Comparison of ENCODE assay signal across 11 mouse cellular contexts in the genomic region with DNA sequence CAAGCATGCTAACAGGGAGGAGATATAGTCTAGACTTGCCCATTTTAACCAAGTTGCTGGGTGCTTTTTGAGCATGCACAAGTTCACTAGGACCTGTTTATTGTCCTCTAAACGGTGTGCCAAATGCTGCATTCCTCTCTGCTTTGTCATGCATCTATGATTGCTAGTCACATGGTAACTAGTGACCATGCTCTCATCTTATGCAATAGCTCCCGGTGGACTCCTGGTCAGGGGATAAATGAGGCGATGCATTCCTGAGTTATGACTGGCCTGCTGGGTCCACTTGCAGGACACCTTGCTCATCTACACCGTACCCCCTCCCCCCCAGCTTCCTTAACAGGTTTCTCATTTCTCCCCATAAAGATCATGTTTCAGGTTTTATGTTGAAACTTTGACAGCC.
DNase-seq lines count a peak whose midpoint lies in the region; ATAC-seq and TF ChIP-seq lines count a peak whose summit lies in the region.
"Had no signal": no experiment of that assay in that cellular context is flagged by ENCODE, and none has a peak within 500 bp of the region (broad histone marks: within the 10 kb centered on the region; RNA-seq: fewer than 3 reads in every experiment).

No protein-coding gene starts in this region.

- H3K36me3 ChIP-seq in heart, postnatal 0 days (replicated peaks; ENCODE audit: control insufficient read depth, insufficient read depth, low read length), result no peaks in the 10 kb centered on the region
- H3K36me3 ChIP-seq in limb, embryonic 13.5 days, result no peaks in the 10 kb centered on the region

- peak; percentile 32 to 83 for DNase-seq in adrenal gland, adult (ENCODE audit: inconsistent age in 2 of 2, low spot score in 1 of 2)
- DNase-seq in adrenal gland, adult 18-20 months (ENCODE audit: low spot score in 2 of 2), result no peak
- DNase-seq in NIH3T3 (ENCODE audit: low read depth), result peak; percentile 88
- DNase-seq in heart, postnatal 0 days (ENCODE audit: low spot score), result peak; percentile 30
- DNase-seq in cerebellum, adult 9-11 months, result no peak
- no peak for DNase-seq in neural tube, embryonic 10.5 days (ENCODE audit: extremely low spot score, low spot score)
- DNase-seq in retina, embryonic 14.5 days (ENCODE audit: low spot score), result no peak

- ATAC-seq in heart, postnatal 0 days (ENCODE audit: insufficient read depth, low read depth), result peak; percentile 58; the same call in 1 of the 2 replicates
- peak; percentile 61; the same call in 1 of the 2 replicates for ATAC-seq in limb, embryonic 13.5 days (ENCODE audit: low FRiP score, low read depth)
- ATAC-seq: hindbrain, embryonic 16.5 days had no signal

- TF ChIP-seq EP300 in heart, postnatal 0 days (IDR thresholded peaks at IDR 0.05; ENCODE audit: low read depth), result no peak

- H3K9me3 ChIP-seq in heart, postnatal 0 days (replicated peaks; ENCODE audit: control insufficient read depth, low read length), result no peaks in the 10 kb centered on the region
- H3K9me3 ChIP-seq in limb, embryonic 13.5 days, result no peaks in the 10 kb centered on the region

- H3K4me3 ChIP-seq in heart, postnatal 0 days (ENCODE audit: low read depth, low read length), result no peak overlapping the region
- H3K4me3 ChIP-seq in limb, embryonic 13.5 days, result no peak overlapping the region
- H3K4me3 ChIP-seq: erythroblast, embryonic 14.5 days had no signal

- 38% methylated on average over 4 of the region's 4 CpGs for WGBS in heart, postnatal 0 days
- WGBS in limb, embryonic 13.5 days, result 17% methylated on average over 4 of the region's 4 CpGs

- peaks cover 4% of the 10 kb centered on the region; the same call in 1 of the 2 replicates for H3K4me1 ChIP-seq in heart, postnatal 0 days (ENCODE audit: control insufficient read depth, insufficient read depth)
- H3K4me1 ChIP-seq in limb, embryonic 13.5 days, result peaks cover 12% of the 10 kb centered on the region

- no peak overlapping the region for H3K4me2 ChIP-seq in heart, postnatal 0 days (ENCODE audit: low read depth, low read length)
- H3K4me2 ChIP-seq in limb, embryonic 13.5 days (replicated peaks), result no peak overlapping the region

- TF ChIP-seq CTCF in heart, postnatal 0 days (IDR thresholded peaks at IDR 0.05; ENCODE audit: low read depth), result no peak

- 0 out of 2 replicates have a peak, but pooled peaks cover 3% of the 10 kb centered on the region for H3K27me3 ChIP-seq in heart, postnatal 0 days (ENCODE audit: control insufficient read depth, insufficient read depth, low read length)
- H3K27me3 ChIP-seq in limb, embryonic 13.5 days, result no peaks in the 10 kb centered on the region

- no peak overlapping the region for H3K9ac ChIP-seq in heart, postnatal 0 days (replicated peaks; ENCODE audit: low read depth, low read length)
- H3K9ac ChIP-seq in limb, embryonic 13.5 days, result no peak overlapping the region

- no peak overlapping the region for H3K27ac ChIP-seq in heart, postnatal 0 days (ENCODE audit: low read depth)
- H3K27ac ChIP-seq in limb, embryonic 13.5 days, result no peak overlapping the region
- H3K27ac ChIP-seq: macrophage had no signal

Comparison
In these comparisons a context has a peak if more than half of its experiments do, and no peak if none do; other contexts are left out.
1. DNase-seq: peak in adrenal gland, adult (2 of 2), NIH3T3 (single experiment) and heart, postnatal 0 days (single experiment); none in adrenal gland, adult 18-20 months (0 of 2), cerebellum, adult 9-11 months (single experiment), neural tube, embryonic 10.5 days (single experiment) and retina, embryonic 14.5 days (single experiment).